Mouse (Mus musculus) lung, postnatal 25 days (tissue): ENCODE data around the gene Map1a.

Experiments
- DNase-seq: peaks from one replicate; pipeline ENCODE4 v3.0.0; 2022; ENCODE audit warnings: low spot score

Map1a gene

GRCm38 (mm10) chr2:121288901-121289729 is at the start of gene Map1a:
Gene Map1a (plus strand): TSS chr2:121289600.
- peak; percentile 88 for DNase-seq

GRCm38 (mm10) chr2:121244099-121244498 is 45.3 kb upstream of the Map1a start:
- no peak for DNase-seq

GRCm38 (mm10) chr2:121249758-121250157 is 39.6 kb upstream of the Map1a start:
- DNase-seq: no peak

- no peak for DNase-seq
These were observed 21.0 kb upstream of the Map1a start for GRCm38 (mm10) chr2:121268446-121268845.

GRCm38 (mm10) chr2:121270521-121271235 is 18.7 kb upstream of the Map1a start:
- no peak for DNase-seq

GRCm38 (mm10) chr2:121271236-121271927 is 18.0 kb upstream of the Map1a start, which contains the start of gene Trp53bp1:
Gene Trp53bp1 (minus strand): TSS chr2:121271407.
- peak; percentile 97 for DNase-seq

- no peak for DNase-seq
These were observed 17.4 kb upstream of the Map1a start for GRCm38 (mm10) chr2:121271928-121272516.

- no peak for DNase-seq
These were observed 1.6 kb upstream of the Map1a start for GRCm38 (mm10) chr2:121287850-121288249.

GRCm38 (mm10) chr2:121289730-121290540 is 535 bp downstream of the Map1a start:
- DNase-seq: no peak

GRCm38 (mm10) chr2:121292316-121293013 is 3.1 kb downstream of the Map1a start:
- no peak for DNase-seq

- peak; percentile 45 for DNase-seq
These were observed 4.8 kb downstream of the Map1a start for GRCm38 (mm10) chr2:121294182-121294581.

GRCm38 (mm10) chr2:121294753-121295607 is 5.6 kb downstream of the Map1a start:
- no peak for DNase-seq

GRCm38 (mm10) chr2:121295608-121296571 is 6.5 kb downstream of the Map1a start:
- no peak for DNase-seq

GRCm38 (mm10) chr2:121296754-121297231 is 7.4 kb downstream of the Map1a start:
- no peak for DNase-seq

- DNase-seq: no peak
These were observed 8.3 kb downstream of the Map1a start for GRCm38 (mm10) chr2:121297701-121298100.

- DNase-seq: no peak
These were observed 8.7 kb downstream of the Map1a start for GRCm38 (mm10) chr2:121298131-121298530.

- no peak for DNase-seq
These were observed 10.1 kb downstream of the Map1a start for GRCm38 (mm10) chr2:121299471-121299870.

GRCm38 (mm10) chr2:121300036-121300435 is 10.6 kb downstream of the Map1a start:
- DNase-seq: no peak
